Mouse (Mus musculus) lung, embryonic 16.5 days (tissue): ENCODE measurements around the gene Gm973. TPM values are rescaled to one million over a fixed set of nuclear protein-coding genes. Genes with fewer than 3 reads are reported as not detected.

Experiments
- ATAC-seq: fragments of 200-750 bp; cut with Nextera tagmentation; 2 replicates; pipeline ENCODE4 v1.8.0; 2017; ENCODE audit warnings: low read depth, mild to moderate bottlenecking, moderate library complexity
- H3K27ac ChIP-seq: fragments of 300-500 bp; sonication (generic); 2 replicates; pipeline ENCODE4 v1.5.1; 2014; ENCODE audit warnings: mild to moderate bottlenecking, control low read depth, low read length
- H3K27me3 ChIP-seq: fragments of 300-500 bp; sonication (generic); 2 replicates; pipeline ENCODE4 v1.6.1; 2014; ENCODE audit warnings: low read depth, low read length, mixed read lengths; ENCODE audit not compliant: control insufficient read depth, insufficient read depth
- H3K36me3 ChIP-seq: fragments of 300-500 bp; sonication (generic); 2 replicates; pipeline ENCODE4 v1.6.1; 2014; ENCODE audit warnings: low read length; ENCODE audit not compliant: control insufficient read depth, insufficient read depth
- H3K4me1 ChIP-seq: fragments of 300-500 bp; sonication (generic); replicated peaks from 2 replicates; pipeline ENCODE4 v1.6.1; 2014; ENCODE audit warnings: low read length, mixed read lengths; ENCODE audit not compliant: control insufficient read depth, insufficient read depth
- H3K4me2 ChIP-seq: fragments of 300-500 bp; sonication (generic); 2 replicates; pipeline ENCODE4 v1.6.1; 2014; ENCODE audit warnings: low read depth, low read length, control low read depth
- H3K4me3 ChIP-seq: fragments of 300-500 bp; sonication (generic); 2 replicates; pipeline ENCODE4 v1.5.1; 2014; ENCODE audit warnings: mild to moderate bottlenecking, low read length, control low read depth
- H3K9ac ChIP-seq: fragments of 300-500 bp; sonication (generic); 2 replicates; pipeline ENCODE4 v1.6.1; 2014; ENCODE audit warnings: low read length, control low read depth
- H3K9me3 ChIP-seq: fragments of 300-500 bp; sonication (generic); 2 replicates; pipeline ENCODE4 v1.6.1; 2016; ENCODE audit warnings: low read length; ENCODE audit not compliant: control insufficient read depth
- WGBS: fragments of 180-500 bp; shearing (Covaris S2); extraction: QIAGEN DNeasy Blood & Tissue Kit; methylation state at CpG from one replicate; pipeline ENCODE4 v1.1.7; 2014; 5-methylcytosine and 5-hydroxymethylcytosine counted together
- polyA plus RNA-seq: library from polyadenylated mRNA; unstranded; fragments of >200 nt; fragmentation: Nextera tagmentation; extraction: Ambion mirVana; gene quantifications from 2 replicates; pipeline ENCODE4 v1.2.1, GENCODE M21; 2015

Gm973 gene
- polyA plus RNA-seq = 2.0 and 2.3 TPM in 2 replicates

- WGBS = 3% methylated on average over 25 of the region's 25 CpGs
- no peaks in the 10 kb centered on the region for H3K27me3 ChIP-seq
- peaks cover 25% of the 10 kb centered on the region for H3K4me1 ChIP-seq
- H3K36me3 ChIP-seq = no peaks in the 10 kb centered on the region
- H3K9me3 ChIP-seq = no peaks in the 10 kb centered on the region
- peak within 1 kb of the TSS; percentile 92 for H3K27ac ChIP-seq
- H3K4me2 ChIP-seq = peak within 1 kb of the TSS; percentile 49
- peak within 1 kb of the TSS; percentile 55 for H3K9ac ChIP-seq
- peak; percentile 95 for ATAC-seq
- H3K4me3 ChIP-seq = peak within 1 kb of the TSS; percentile 44
These were observed at the start of gene Gm973 for GRCm38 (mm10) chr1:59516026-59516917. Gene Gm973, plus strand, starts transcription at chr1:59516264.

- H3K9ac ChIP-seq = no peak overlapping the region
- no peak overlapping the region for H3K4me2 ChIP-seq
- no peaks in the 10 kb centered on the region for H3K36me3 ChIP-seq
- H3K9me3 ChIP-seq = no peaks in the 10 kb centered on the region
- WGBS = 47% methylated on average over 4 of the region's 4 CpGs
- ATAC-seq = no peak
- no peak overlapping the region for H3K27ac ChIP-seq
- H3K27me3 ChIP-seq = no peaks in the 10 kb centered on the region
- H3K4me1 ChIP-seq = peaks cover 31% of the 10 kb centered on the region
- H3K4me3 ChIP-seq = no peak overlapping the region
These were observed 46.9 kb upstream of the Gm973 start for GRCm38 (mm10) chr1:59469170-59469569.

- 46% methylated on average over 4 of the region's 4 CpGs for WGBS
- Histone ChIP-seq H3K4me3 (no peak overlapping the region), H3K27ac (no peak overlapping the region), H3K9ac (no peak overlapping the region), H3K27me3 (no peaks in the 10 kb centered on the region), H3K4me1 (peaks cover 26% of the 10 kb centered on the region), H3K9me3 (no peaks in the 10 kb centered on the region), H3K4me2 (no peak overlapping the region), H3K36me3 (no peaks in the 10 kb centered on the region)
- ATAC-seq = no peak
These were observed 45.3 kb upstream of the Gm973 start for GRCm38 (mm10) chr1:59470766-59471165.

GRCm38 (mm10) chr1:59472368-59473180 lies 43.5 kb upstream of the Gm973 start:
- Histone ChIP-seq H3K9ac (no peak overlapping the region), H3K36me3 (no peaks in the 10 kb centered on the region), H3K27ac (peak overlapping the region; percentile 72), H3K4me2 (peak overlapping the region; percentile 17; the same call in 1 of the 2 replicates), H3K4me1 (peaks cover 24% of the 10 kb centered on the region), H3K27me3 (no peaks in the 10 kb centered on the region), H3K9me3 (no peaks in the 10 kb centered on the region), H3K4me3 (no peak overlapping the region)
- 18% methylated on average over 9 of the region's 11 CpGs for WGBS
- ATAC-seq = peak; percentile 21; the same call in 1 of the 2 replicates

GRCm38 (mm10) chr1:59473181-59473555 lies 42.9 kb upstream of the Gm973 start:
- Histone ChIP-seq H3K4me3 (no peak overlapping the region), H3K36me3 (no peaks in the 10 kb centered on the region), H3K9me3 (no peaks in the 10 kb centered on the region), H3K9ac (no peak overlapping the region), H3K27ac (peak overlapping the region; percentile 58), H3K4me2 (peak overlapping the region; percentile 5; the same call in 1 of the 2 replicates), H3K4me1 (peaks cover 24% of the 10 kb centered on the region), H3K27me3 (no peaks in the 10 kb centered on the region)
- WGBS = 13% methylated on average over 4 of the region's 4 CpGs
- ATAC-seq = peak; percentile 64

GRCm38 (mm10) chr1:59475618-59476017 lies 40.4 kb upstream of the Gm973 start:
- WGBS = 26% methylated on average over 2 of the region's 2 CpGs
- Histone ChIP-seq H3K4me2 (no peak overlapping the region), H3K36me3 (no peaks in the 10 kb centered on the region), H3K4me3 (no peak overlapping the region), H3K4me1 (peaks cover 32% of the 10 kb centered on the region), H3K27ac (no peak overlapping the region), H3K27me3 (no peaks in the 10 kb centered on the region), H3K9ac (no peak overlapping the region), H3K9me3 (no peaks in the 10 kb centered on the region)
- ATAC-seq = no peak

- H3K27me3 ChIP-seq = no peaks in the 10 kb centered on the region
- no peak for ATAC-seq
- H3K4me3 ChIP-seq = no peak overlapping the region
- whole genome bisulfite sequencing = 46% methylated on average over 3 of the region's 3 CpGs
- peaks cover 13% of the 10 kb centered on the region for H3K4me1 ChIP-seq
- no peak overlapping the region for H3K4me2 ChIP-seq
- H3K9me3 ChIP-seq = no peaks in the 10 kb centered on the region
- H3K27ac ChIP-seq = no peak overlapping the region
- no peak overlapping the region for H3K9ac ChIP-seq
- H3K36me3 ChIP-seq = no peaks in the 10 kb centered on the region
These were observed 37.2 kb upstream of the Gm973 start for GRCm38 (mm10) chr1:59478911-59479310.

- Histone ChIP-seq H3K4me1 (peaks cover 13% of the 10 kb centered on the region), H3K27me3 (no peaks in the 10 kb centered on the region), H3K36me3 (no peaks in the 10 kb centered on the region), H3K27ac (peak overlapping the region; percentile 99), H3K9me3 (no peaks in the 10 kb centered on the region), H3K4me3 (peak overlapping the region; percentile 55), H3K4me2 (peak overlapping the region; percentile 81), H3K9ac (peak overlapping the region; percentile 74)
- ATAC-seq = no peak
- 3% methylated on average over 23 of the region's 23 CpGs for WGBS
These were observed 35.1 kb upstream of the Gm973 start for GRCm38 (mm10) chr1:59480821-59481455.
